Mouse (Mus musculus): ENCODE data around the gene Elmod2. TPM values are rescaled to one million over a fixed set of nuclear protein-coding genes. Genes with fewer than 3 reads are reported as not detected.

Gene Elmod2
- total and polyA plus RNA-seq, 3 experiments = 4.8 to 138 (median 4.8) TPM

DNA sequence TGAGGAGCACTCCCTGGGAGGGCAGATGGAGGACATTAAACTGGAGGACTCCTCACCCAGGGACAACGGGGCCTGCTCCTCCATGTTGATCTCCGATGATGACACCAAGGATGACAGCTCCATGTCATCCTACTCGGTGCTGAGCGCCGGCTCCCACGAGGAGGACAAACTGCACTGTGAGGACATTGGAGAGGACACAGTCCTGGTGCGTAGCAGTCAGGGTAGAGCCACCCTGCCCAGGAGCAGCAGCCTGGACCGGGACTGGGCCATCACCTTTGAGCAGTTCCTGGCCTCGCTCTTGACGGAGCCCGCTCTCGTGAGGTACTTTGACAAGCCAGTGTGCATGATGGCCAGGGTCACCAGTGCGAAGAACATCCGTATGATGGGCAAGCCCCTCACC, 61.1 kb downstream of the Elmod2 start:
- H3K27ac ChIP-seq (ENCODE audit: control insufficient read depth, low read depth, low read length) = no peak overlapping the region
- H3K9me3 ChIP-seq (replicated peaks; ENCODE audit: insufficient read depth, low read length) = no peaks in the 10 kb centered on the region
- H3K4me3 ChIP-seq (ENCODE audit: control insufficient read depth in 1 of 2, insufficient read depth in 1 of 2, low read depth in 2 of 2, low read length in 2 of 2) = no peak overlapping the region
- TF ChIP-seq GABPA (IDR thresholded peaks at IDR 0.05; ENCODE audit: low read depth, low read length) (no peak), GATA1 (IDR thresholded peaks at IDR 0.05; ENCODE audit: low read depth, low read length) (no peak), BHLHE40 (IDR thresholded peaks at IDR 0.05; ENCODE audit: borderline replicate concordance, low read depth, low read length) (no peak), POLR2AphosphoS5 (IDR thresholded peaks at IDR 0.05; ENCODE audit: borderline replicate concordance, low read depth, low read length) (no peak), ZKSCAN1 (IDR thresholded peaks at IDR 0.05; ENCODE audit: low read depth, low read length) (no peak)
- H3K79me2 ChIP-seq (ENCODE audit: control insufficient read depth, insufficient read depth, low read length, poor library complexity) = no peaks in the 10 kb centered on the region
- no peaks in the 10 kb centered on the region for H3K4me1 ChIP-seq (ENCODE audit: control insufficient read depth in 1 of 2, insufficient read depth in 2 of 2, low read length in 2 of 2)
- no peak for DNase-seq (ENCODE audit: low read depth, low spot score)
- H3K9ac ChIP-seq (ENCODE audit: control insufficient read depth, low read depth, low read length, poor library complexity, severe bottlenecking) = no peak overlapping the region
- H3K36me3 ChIP-seq (ENCODE audit: control insufficient read depth in 1 of 2, insufficient read depth in 2 of 2, low read length in 2 of 2) = no peaks in the 10 kb centered on the region
- H3K27me3 ChIP-seq (ENCODE audit: control insufficient read depth in 1 of 2, insufficient read depth in 2 of 2, low read length in 2 of 2) = no peaks in the 10 kb centered on the region

Other genes starting within 250 kb of the Elmod2 start
- gene Tbc1d9, start 167.1 kb downstream of the Elmod2 start, total RNA-seq (2012; rRNA removed) = not detected in 2 replicates
- gene Tbc1d9, start 167.1 kb downstream of the Elmod2 start, polyA plus RNA-seq (2012; ENCODE audit: insufficient read depth in 1 of 2, insufficient read length in 2 of 2, low read depth in 1 of 2, low replicate concordance in 2 of 2, missing spikeins in 1 of 2) = not detected
- not detected in 2 replicates for gene Gm10645, start 166.3 kb downstream of the Elmod2 start, total RNA-seq (2012; rRNA removed)
- gene Gm10645, start 166.3 kb downstream of the Elmod2 start, polyA plus RNA-seq (2012; ENCODE audit: insufficient read depth in 1 of 2, insufficient read length in 2 of 2, low read depth in 1 of 2, low replicate concordance in 2 of 2, missing spikeins in 1 of 2) = not detected
- gene Ucp1, start 42.1 kb downstream of the Elmod2 start, total RNA-seq (2012; rRNA removed) = not detected in 2 replicates
- gene Ucp1, start 42.1 kb downstream of the Elmod2 start, polyA plus RNA-seq (2012; ENCODE audit: insufficient read depth in 1 of 2, insufficient read length in 2 of 2, low read depth in 1 of 2, low replicate concordance in 2 of 2, missing spikeins in 1 of 2) = not detected
- not detected in 2 replicates for gene Mgat4d, start 16.0 kb upstream of the Elmod2 start, total RNA-seq (2012; rRNA removed)
- gene Mgat4d, start 16.0 kb upstream of the Elmod2 start, polyA plus RNA-seq (2012; ENCODE audit: insufficient read depth in 1 of 2, insufficient read length in 2 of 2, low read depth in 1 of 2, low replicate concordance in 2 of 2, missing spikeins in 1 of 2) = not detected
- 0.04 TPM in 1 of 2 replicates, not detected in the other for gene Clgn, start 57.4 kb upstream of the Elmod2 start, total RNA-seq (2012; rRNA removed)
- gene Clgn, start 57.4 kb upstream of the Elmod2 start, polyA plus RNA-seq (2012; ENCODE audit: insufficient read depth in 1 of 2, insufficient read length in 2 of 2, low read depth in 1 of 2, low replicate concordance in 2 of 2, missing spikeins in 1 of 2) = under 1 TPM in 1 of 2 experiments, not detected in 1; 0.06 TPM
- gene Scoc, start 125.9 kb upstream of the Elmod2 start, total RNA-seq (2012; rRNA removed) = 24.4 and 29.5 TPM in 2 replicates
- gene Scoc, start 125.9 kb upstream of the Elmod2 start, polyA plus RNA-seq (2012; ENCODE audit: insufficient read depth in 1 of 2, insufficient read length in 2 of 2, low read depth in 1 of 2, low replicate concordance in 2 of 2, missing spikeins in 1 of 2) = 10 to 100 TPM in 1 of 2 experiments, not detected in 1; 14.7 TPM
- gene Olfr370, start 203.3 kb upstream of the Elmod2 start, total RNA-seq (2012; rRNA removed) = not detected in 2 replicates
- gene Olfr370, start 203.3 kb upstream of the Elmod2 start, polyA plus RNA-seq (2012; ENCODE audit: insufficient read depth in 1 of 2, insufficient read length in 2 of 2, low read depth in 1 of 2, low replicate concordance in 2 of 2, missing spikeins in 1 of 2) = under 1 TPM in 1 of 2 experiments, not detected in 1; 0.26 TPM
- 306 and 311 TPM in 2 replicates for gene Ndufb7, start 234.2 kb upstream of the Elmod2 start, total RNA-seq (2012; rRNA removed)
- 100 to 1,000 TPM in 1 of 2 experiments, not detected in 1; 194 TPM for gene Ndufb7, start 234.2 kb upstream of the Elmod2 start, polyA plus RNA-seq (2012; ENCODE audit: insufficient read depth in 1 of 2, insufficient read length in 2 of 2, low read depth in 1 of 2, low replicate concordance in 2 of 2, missing spikeins in 1 of 2)

Measured in MEL (cell line).